ENCODE assay signal across 26 mouse cellular contexts in the genomic region with DNA sequence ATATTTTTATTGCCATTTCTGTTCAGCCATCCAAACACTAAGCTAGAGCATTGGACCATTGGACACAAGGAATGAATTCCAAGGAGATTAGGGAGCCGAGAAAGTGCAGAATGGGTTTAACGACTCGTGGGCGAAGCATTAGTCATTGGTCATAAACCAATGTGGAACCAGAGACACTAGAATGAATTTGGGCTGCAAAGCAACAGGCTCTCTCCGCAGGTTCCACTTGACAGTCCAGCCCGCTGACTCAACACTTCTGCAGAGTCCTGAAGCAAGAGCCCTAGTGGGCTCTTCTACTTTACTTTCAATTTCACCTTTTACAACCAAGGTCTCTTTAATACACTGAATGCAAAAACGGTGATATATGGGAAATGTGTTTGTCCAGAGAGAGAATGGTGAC.
A peak's percentile ranks its signal among the peaks of the same experiment; 100 is the strongest.
DNase-seq lines count a peak whose midpoint lies in the region; ATAC-seq and TF ChIP-seq lines count a peak whose summit lies in the region.
"Had no signal": no experiment of that assay in that cellular context is flagged by ENCODE, and none has a peak within 500 bp of the region (broad histone marks: within the 10 kb centered on the region; RNA-seq: fewer than 3 reads in every experiment).

No protein-coding gene starts in this region.

- no peak for TF ChIP-seq POLR2A in kidney, adult 2 months (IDR thresholded peaks at IDR 0.05; ENCODE audit: low read depth, low read length)
- TF ChIP-seq POLR2A in limb, embryonic 14.5 days (IDR thresholded peaks at IDR 0.05; ENCODE audit: borderline replicate concordance, extremely low read depth, insufficient read depth, insufficient read length): no peak

- POLR2A ChIA-PET in Patski (lab: Charles Lee): no interaction called here

- DNase-seq in kidney, adult 2 months: peak; percentile 23
- no peak for DNase-seq in kidney, adult 11 months
- DNase-seq in Patski (ENCODE audit: low read depth, low spot score): peak; percentile 96
- DNase-seq in kidney, postnatal 0 days (ENCODE audit: low spot score): peak; percentile 44
- peak; percentile 34 for DNase-seq in limb, embryonic 14.5 days (ENCODE audit: low spot score)
- DNase-seq in heart, embryonic 10.5 days (ENCODE audit: low spot score): no peak
- DNase-seq in neural tube, embryonic 10.5 days (ENCODE audit: extremely low spot score, low spot score): no peak
- no peak for DNase-seq in layer of hippocampus, postnatal 25 days (ENCODE audit: extremely low spot score in 1 of 2, low spot score in 1 of 2)
- DNase-seq: adrenal gland, postnatal 25 days; cerebellum, adult 11-12 months; cerebellum, postnatal 14 days; layer of hippocampus, adult 9-11 months; liver, postnatal 0 days; lung, postnatal 4 days; midbrain, embryonic 14.5 days; right cerebral cortex, postnatal 25 days; thymus, adult 18-20 months; thymus, postnatal 25 days had no signal

- no peaks in the 10 kb centered on the region for H3K27me3 ChIP-seq in kidney, adult 2 months (replicated peaks; ENCODE audit: control insufficient read depth, insufficient read depth, low read length)
- no peaks in the 10 kb centered on the region for H3K27me3 ChIP-seq in Patski
- H3K27me3 ChIP-seq in kidney, postnatal 0 days (ENCODE audit: insufficient read depth, low read length): no peaks in the 10 kb centered on the region
- H3K27me3 ChIP-seq in limb, embryonic 14.5 days (ENCODE audit: control insufficient read depth, insufficient read depth, low read length): no peaks in the 10 kb centered on the region
- H3K27me3 ChIP-seq in heart, embryonic 10.5 days (ENCODE audit: insufficient read depth, poor library complexity, severe bottlenecking): no peaks in the 10 kb centered on the region
- H3K27me3 ChIP-seq: forebrain, embryonic 15.5 days; heart, embryonic 15.5 days; hindbrain, embryonic 12.5 days; intestine, embryonic 15.5 days; limb, embryonic 12.5 days; liver, embryonic 12.5 days; neural tube, embryonic 15.5 days had no signal

- no peak overlapping the region for H3K4me3 ChIP-seq in kidney, adult 2 months (ENCODE audit: insufficient read depth, low read depth, low read length)
- no peak overlapping the region for H3K4me3 ChIP-seq in kidney, postnatal 0 days (replicated peaks; ENCODE audit: low read depth, low read length)
- H3K4me3 ChIP-seq in limb, embryonic 14.5 days (replicated peaks; ENCODE audit: low read length): no peak overlapping the region
- no peak overlapping the region for H3K4me3 ChIP-seq in heart, embryonic 10.5 days
- H3K4me3 ChIP-seq: forebrain, embryonic 15.5 days; heart, embryonic 15.5 days; hindbrain, embryonic 12.5 days; intestine, embryonic 15.5 days; limb, embryonic 12.5 days; liver, embryonic 12.5 days; neural tube, embryonic 15.5 days had no signal

- no peaks in the 10 kb centered on the region for H3K36me3 ChIP-seq in kidney, adult 2 months (ENCODE audit: control insufficient read depth, insufficient read depth, low read length)
- H3K36me3 ChIP-seq in kidney, postnatal 0 days (ENCODE audit: insufficient read depth, low read length): no peaks in the 10 kb centered on the region
- no peaks in the 10 kb centered on the region for H3K36me3 ChIP-seq in limb, embryonic 14.5 days (ENCODE audit: control insufficient read depth, insufficient read depth, low read length)
- no peaks in the 10 kb centered on the region for H3K36me3 ChIP-seq in heart, embryonic 10.5 days
- H3K36me3 ChIP-seq: forebrain, embryonic 15.5 days; heart, embryonic 15.5 days; hindbrain, embryonic 12.5 days; intestine, embryonic 15.5 days; limb, embryonic 12.5 days; liver, embryonic 12.5 days; neural tube, embryonic 15.5 days had no signal

- peak overlapping the region; percentile 10; the same call in 1 of the 2 replicates for H3K4me2 ChIP-seq in kidney, postnatal 0 days (ENCODE audit: low read length)
- no peak overlapping the region for H3K4me2 ChIP-seq in limb, embryonic 14.5 days (replicated peaks; ENCODE audit: low read depth, low read length, severe bottlenecking)
- H3K4me2 ChIP-seq: forebrain, embryonic 15.5 days; heart, embryonic 15.5 days; hindbrain, embryonic 12.5 days; intestine, embryonic 15.5 days; limb, embryonic 12.5 days; liver, embryonic 12.5 days; neural tube, embryonic 15.5 days had no signal

- in situ Hi-C loops in Patski (cut with MboI; ENCODE audit: low pct_unique_long_range_greater_than_20kb): no loop called here

- no peaks in the 10 kb centered on the region for H3K4me1 ChIP-seq in kidney, adult 2 months (ENCODE audit: control insufficient read depth, insufficient read depth, low read length)
- no peaks in the 10 kb centered on the region for H3K4me1 ChIP-seq in kidney, postnatal 0 days (replicated peaks; ENCODE audit: insufficient read depth, low read length)
- no peaks in the 10 kb centered on the region for H3K4me1 ChIP-seq in limb, embryonic 14.5 days (ENCODE audit: control insufficient read depth, insufficient read depth, low read length)
- no peaks in the 10 kb centered on the region for H3K4me1 ChIP-seq in heart, embryonic 10.5 days
- H3K4me1 ChIP-seq: forebrain, embryonic 15.5 days; heart, embryonic 15.5 days; hindbrain, embryonic 12.5 days; intestine, embryonic 15.5 days; limb, embryonic 12.5 days; liver, embryonic 12.5 days; neural tube, embryonic 15.5 days had no signal

- no peak overlapping the region for H3K9ac ChIP-seq in kidney, postnatal 0 days (ENCODE audit: low read depth, low read length)
- H3K9ac ChIP-seq in limb, embryonic 14.5 days (ENCODE audit: low read depth, low read length, severe bottlenecking): no peak overlapping the region
- H3K9ac ChIP-seq: forebrain, embryonic 15.5 days; heart, embryonic 15.5 days; hindbrain, embryonic 12.5 days; intestine, embryonic 15.5 days; limb, embryonic 12.5 days; liver, embryonic 12.5 days; liver, postnatal 0 days; neural tube, embryonic 15.5 days had no signal

- no peak overlapping the region for H3K27ac ChIP-seq in kidney, adult 2 months (ENCODE audit: insufficient read depth, low read depth, low read length)
- H3K27ac ChIP-seq in kidney, postnatal 0 days: no peak overlapping the region
- no peak overlapping the region for H3K27ac ChIP-seq in limb, embryonic 14.5 days (replicated peaks; ENCODE audit: low read depth, low read length)
- no peak overlapping the region for H3K27ac ChIP-seq in heart, embryonic 10.5 days
- H3K27ac ChIP-seq: forebrain, embryonic 15.5 days; heart, embryonic 15.5 days; hindbrain, embryonic 12.5 days; hindbrain, postnatal 0 days; intestine, embryonic 15.5 days; limb, embryonic 12.5 days; liver, embryonic 12.5 days; neural tube, embryonic 15.5 days had no signal

- 34% methylated on average over 7 of the region's 7 CpGs for WGBS in kidney, adult 2 months
- 38% methylated on average over 7 of the region's 7 CpGs for WGBS in kidney, postnatal 0 days
- 51% methylated on average over 7 of the region's 7 CpGs for WGBS in limb, embryonic 14.5 days
- 82% methylated on average over 7 of the region's 7 CpGs for WGBS in heart, embryonic 10.5 days

- CTCF ChIA-PET in Patski (lab: Charles Lee): interaction anchor here (1.0 to 2.7 kb wide), 2 partner anchors 8 to 17 kb away, joined by 3 to 10 read pairs; no protein-coding TSS in a partner anchor

- ATAC-seq in Patski: peak; percentile 100
- ATAC-seq in kidney, postnatal 0 days (replicated peaks; ENCODE audit: low FRiP score, low read depth): no peak
- peak; percentile 44 for ATAC-seq in limb, embryonic 14.5 days (ENCODE audit: low FRiP score, low read depth)
- ATAC-seq: forebrain, embryonic 15.5 days; hindbrain, postnatal 0 days; intestine, embryonic 15.5 days; liver, embryonic 12.5 days; liver, postnatal 0 days had no signal

- no peak for TF ChIP-seq CTCF in kidney, adult 2 months (conservative IDR thresholded peaks at IDR 0.05; ENCODE audit: insufficient read depth, insufficient read length, low read depth, low read length)
- no peak for TF ChIP-seq CTCF in Patski (IDR thresholded peaks at IDR 0.05)
- no peak for TF ChIP-seq CTCF in kidney, postnatal 0 days (IDR thresholded peaks at IDR 0.05; ENCODE audit: low read depth)

- no peaks in the 10 kb centered on the region for H3K9me3 ChIP-seq in kidney, postnatal 0 days (replicated peaks; ENCODE audit: low read length)
- no peaks in the 10 kb centered on the region for H3K9me3 ChIP-seq in limb, embryonic 14.5 days (ENCODE audit: control insufficient read depth, low read length)
- no peaks in the 10 kb centered on the region for H3K9me3 ChIP-seq in heart, embryonic 10.5 days
- H3K9me3 ChIP-seq: forebrain, embryonic 15.5 days; heart, embryonic 15.5 days; hindbrain, embryonic 12.5 days; intestine, embryonic 15.5 days; limb, embryonic 12.5 days; liver, embryonic 12.5 days; neural tube, embryonic 15.5 days had no signal

Comparison
In these comparisons a context has a peak if more than half of its experiments do, and no peak if none do; other contexts are left out.
1. DNase-seq: peak in kidney, adult 2 months (single experiment), Patski (single experiment), kidney, postnatal 0 days (single experiment) and limb, embryonic 14.5 days (single experiment); none in kidney, adult 11 months (single experiment), heart, embryonic 10.5 days (single experiment), neural tube, embryonic 10.5 days (single experiment) and layer of hippocampus, postnatal 25 days (0 of 2).